Mouse (Mus musculus) cerebellum, adult 2 months (tissue): ENCODE data around the gene Supt5.

Source experiments
- CTCF ChIP-seq: fragments of 200-500 bp; IDR thresholded peaks from 2 replicates; pipeline ENCODE4 v1.5.1; 2011; ENCODE audit warnings: low read depth, mild to moderate bottlenecking, control low read depth, low read length, moderate library complexity, borderline replicate concordance; ENCODE audit not compliant: insufficient read depth
- POLR2A ChIP-seq: fragments of 200-500 bp; IDR thresholded peaks from 2 replicates; pipeline ENCODE4 v1.6.1; 2011; ENCODE audit warnings: low read length, control low read depth, borderline replicate concordance; ENCODE audit not compliant: insufficient read depth

- TF ChIP-seq CTCF (no peak), POLR2A (no peak)
Observed at GRCm38 (mm10) chr7:28384162-28384561, 45.6 kb upstream of the Supt5 start.
